Mouse (Mus musculus): ENCODE results near the gene Rgl2. TPM values are rescaled to one million over a fixed set of nuclear protein-coding genes. Genes with fewer than 3 reads are reported as not detected.

Rgl2 gene
- 79.3 TPM for polyA plus RNA-seq (2017; shearing (Covaris generic))

GRCm38 (mm10) chr17:33929371-33930279 lies at the start of gene Rgl2:
TSS of gene Rgl2 (plus strand) at chr17:33929543.

GRCm38 (mm10) chr17:33890533-33891059 lies 38.7 kb upstream of the Rgl2 start, which contains the start of gene Kifc1:
TSS of gene Kifc1 (minus strand) at chr17:33890661.

GRCm38 (mm10) chr17:33904835-33905234 lies 24.5 kb upstream of the Rgl2 start, which contains the start of gene Platr17:
TSS of gene Platr17 (plus strand) at chr17:33905135.

DNA sequence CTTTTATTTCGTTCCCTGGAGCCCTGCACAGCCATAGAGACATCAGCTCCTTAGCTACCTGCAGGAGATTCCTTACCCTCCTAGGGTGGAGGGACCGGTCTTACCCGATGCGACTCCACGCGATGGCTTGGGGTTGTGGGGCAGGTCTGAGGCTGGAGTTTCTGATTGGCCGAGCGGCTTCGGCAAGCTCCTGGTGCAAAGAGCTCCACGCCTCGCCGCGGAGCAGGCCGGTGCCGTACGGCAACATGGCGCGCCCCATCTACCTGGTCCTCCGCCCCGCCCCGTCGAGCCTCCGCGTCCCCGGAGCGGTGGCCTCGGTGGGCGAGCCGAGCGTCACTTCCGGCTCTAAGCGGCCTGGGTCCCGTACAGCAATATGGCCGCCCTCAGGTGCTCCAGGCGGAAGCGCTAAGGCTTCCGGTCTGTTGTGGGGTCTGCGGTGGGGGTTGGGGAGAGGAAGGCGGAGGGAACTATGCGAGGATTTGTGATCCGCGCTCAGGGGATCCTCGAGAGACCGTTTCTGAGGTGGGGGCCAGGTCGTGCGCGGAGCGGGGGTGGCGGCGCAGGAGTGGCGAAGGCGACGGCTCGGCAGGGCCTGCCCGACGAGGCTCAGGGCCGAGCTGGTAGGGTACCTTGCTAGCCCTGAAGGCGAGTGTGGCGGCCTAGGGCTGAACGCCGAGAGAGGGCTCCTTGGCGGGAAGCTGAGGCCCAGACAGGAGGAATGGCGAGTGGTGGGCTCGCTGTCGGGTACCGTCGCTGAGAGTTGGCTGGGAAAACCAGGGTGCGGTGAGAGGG lies 20.1 kb upstream of the Rgl2 start, which contains the start of gene Daxx:
Gene Daxx, plus strand, starts transcription at position 338 of the 792 bp plus-strand sequence.

DNA sequence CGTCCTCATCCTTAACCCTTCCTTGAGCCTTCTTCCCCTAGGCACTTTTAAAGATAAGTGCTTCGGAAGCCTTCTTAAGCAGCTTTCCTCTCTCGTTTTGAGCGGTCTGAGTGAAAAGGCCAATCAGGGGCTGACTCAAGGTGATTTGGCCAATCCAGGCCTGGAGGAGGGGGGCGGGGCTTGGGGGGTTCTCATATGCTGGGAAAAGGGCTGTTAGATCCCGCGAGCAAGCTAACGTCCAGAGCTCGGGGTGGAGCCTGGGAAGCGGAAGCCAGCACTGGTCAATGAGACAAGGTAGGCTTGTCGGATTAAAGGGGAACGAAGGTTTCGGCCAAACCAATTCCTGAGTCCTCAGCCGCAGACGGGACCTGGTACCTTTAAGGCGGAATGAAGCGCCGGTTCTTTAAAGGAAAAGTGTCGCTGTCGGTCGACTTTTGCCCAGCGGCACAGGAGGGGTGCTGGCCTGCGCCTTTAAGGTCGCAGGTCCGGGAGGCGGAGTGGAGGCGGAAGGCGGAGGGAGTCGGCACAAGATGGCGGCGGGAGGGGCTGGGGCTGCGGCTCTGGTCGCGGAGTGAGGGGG lies 13.6 kb upstream of the Rgl2 start, which contains the start of the genes Tapbp and Zbtb22:
Gene Tapbp, plus strand, starts transcription at position 229 of the 580 bp plus-strand sequence.
Gene Zbtb22, plus strand, starts transcription at position 234 of the 580 bp plus-strand sequence.

GRCm38 (mm10) chr17:33940206-33940805 lies 11.0 kb downstream of the Rgl2 start, which contains the start of the genes Pfdn6 and Wdr46:
TSS of gene Pfdn6 (minus strand) at chr17:33940343.
TSS of gene Wdr46 (plus strand) at chr17:33940660.

GRCm38 (mm10) chr17:33951021-33951946 lies 21.9 kb downstream of the Rgl2 start, which contains the start of gene B3galt4:
TSS of gene B3galt4 (minus strand) at chr17:33951488.

DNA sequence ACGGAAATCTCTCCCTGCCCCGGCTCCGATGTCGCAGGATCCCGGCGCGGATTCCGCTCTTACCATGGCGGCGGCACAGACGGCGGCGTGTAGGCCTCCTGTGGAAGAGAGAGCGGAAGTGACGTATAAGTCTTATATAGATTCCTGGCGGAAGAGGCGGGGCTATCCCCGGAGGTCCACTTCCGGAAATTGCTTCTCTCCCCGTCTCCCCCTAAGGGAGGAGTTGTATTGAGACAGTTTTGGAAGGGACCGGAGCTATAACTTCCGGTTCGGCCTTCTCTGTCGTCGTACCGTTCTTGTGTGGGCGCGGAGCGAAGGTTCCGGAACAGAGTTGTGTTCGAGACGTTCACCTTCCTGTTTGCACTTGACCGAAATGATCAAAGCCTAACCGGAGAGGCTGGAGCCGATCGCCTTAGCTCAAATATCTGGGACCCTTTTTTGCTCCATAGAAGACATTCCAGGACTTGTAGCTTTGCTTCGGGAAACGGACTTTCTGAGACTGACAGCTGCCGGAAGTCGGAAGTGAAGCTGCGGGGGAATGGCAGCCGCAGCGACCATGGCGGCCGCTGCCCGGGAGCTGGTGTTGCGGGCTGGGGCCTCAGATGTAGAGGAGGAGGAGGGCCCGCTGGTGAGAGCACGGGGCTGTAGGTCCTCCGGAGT lies 26.3 kb downstream of the Rgl2 start, which contains the start of the genes Vps52 and Rps18:
Gene Vps52, plus strand, starts transcription at position 258 of the 660 bp plus-strand sequence.
Gene Rps18, minus strand, starts transcription at position 447 of the 660 bp plus-strand sequence.

Other genes with a start within 250 kb of the Rgl2 start
- gene Hnrnpm, start 242.7 kb upstream of the Rgl2 start, polyA plus RNA-seq (2017; shearing (Covaris generic)) = 324 TPM
- gene March2, start 210.9 kb upstream of the Rgl2 start, polyA plus RNA-seq (2017; shearing (Covaris generic)) = 96.9 TPM
- gene Rab11b, start 169.0 kb upstream of the Rgl2 start, polyA plus RNA-seq (2017; shearing (Covaris generic)) = 316 TPM
- gene Angptl4, start 147.7 kb upstream of the Rgl2 start, polyA plus RNA-seq (2017; shearing (Covaris generic)) = 1.1 TPM
- 4.4 TPM for gene Kank3, start 119.0 kb upstream of the Rgl2 start, polyA plus RNA-seq (2017; shearing (Covaris generic))
- 951 TPM for gene Rps28, start 105.0 kb upstream of the Rgl2 start, polyA plus RNA-seq (2017; shearing (Covaris generic))
- 204 TPM for gene Ndufa7, start 105.0 kb upstream of the Rgl2 start, polyA plus RNA-seq (2017; shearing (Covaris generic))
- gene Cd320, start 86.5 kb upstream of the Rgl2 start, polyA plus RNA-seq (2017; shearing (Covaris generic)) = 15.4 TPM
- not detected for gene Gm7029, start 55.7 kb upstream of the Rgl2 start, polyA plus RNA-seq (2017; shearing (Covaris generic))
- not detected for gene Kifc1, start 38.9 kb upstream of the Rgl2 start, polyA plus RNA-seq (2017; shearing (Covaris generic))
- gene Platr17, start 24.4 kb upstream of the Rgl2 start, polyA plus RNA-seq (2017; shearing (Covaris generic)) = 1.1 TPM
- 50.2 TPM for gene Daxx, start 20.1 kb upstream of the Rgl2 start, polyA plus RNA-seq (2017; shearing (Covaris generic))
- 361 TPM for gene Tapbp, start 13.6 kb upstream of the Rgl2 start, polyA plus RNA-seq (2017; shearing (Covaris generic))
- 17.3 TPM for gene Zbtb22, start 13.6 kb upstream of the Rgl2 start, polyA plus RNA-seq (2017; shearing (Covaris generic))
- 83.9 TPM for gene Pfdn6, start 10.8 kb downstream of the Rgl2 start, polyA plus RNA-seq (2017; shearing (Covaris generic))
- 39.0 TPM for gene Wdr46, start 11.1 kb downstream of the Rgl2 start, polyA plus RNA-seq (2017; shearing (Covaris generic))
- gene B3galt4, start 21.9 kb downstream of the Rgl2 start, polyA plus RNA-seq (2017; shearing (Covaris generic)) = 8.6 TPM
- gene Vps52, start 26.3 kb downstream of the Rgl2 start, polyA plus RNA-seq (2017; shearing (Covaris generic)) = 38.1 TPM
- 2,394 TPM for gene Rps18, start 26.5 kb downstream of the Rgl2 start, polyA plus RNA-seq (2017; shearing (Covaris generic))
- 13,530 TPM for gene H2-K1, start 70.8 kb downstream of the Rgl2 start, polyA plus RNA-seq (2017; shearing (Covaris generic))
- gene Ring1, start 95.1 kb downstream of the Rgl2 start, polyA plus RNA-seq (2017; shearing (Covaris generic)) = 26.1 TPM
- gene H2-Ke6, start 98.5 kb downstream of the Rgl2 start, polyA plus RNA-seq (2017; shearing (Covaris generic)) = 225 TPM
- 137 TPM for gene Slc39a7, start 102.1 kb downstream of the Rgl2 start, polyA plus RNA-seq (2017; shearing (Covaris generic))
- 78.8 TPM for gene Rxrb, start 102.3 kb downstream of the Rgl2 start, polyA plus RNA-seq (2017; shearing (Covaris generic))
- gene Col11a2, start 109.9 kb downstream of the Rgl2 start, polyA plus RNA-seq (2017; shearing (Covaris generic)) = 0.27 TPM
- gene H2-Oa, start 162.8 kb downstream of the Rgl2 start, polyA plus RNA-seq (2017; shearing (Covaris generic)) = 1.2 TPM
- gene H2-DMa, start 190.0 kb downstream of the Rgl2 start, polyA plus RNA-seq (2017; shearing (Covaris generic)) = 12.1 TPM
- gene Brd2, start 193.1 kb downstream of the Rgl2 start, polyA plus RNA-seq (2017; shearing (Covaris generic)) = 260 TPM
- gene H2-DMb2, start 213.8 kb downstream of the Rgl2 start, polyA plus RNA-seq (2017; shearing (Covaris generic)) = 0.28 TPM
- 1.0 TPM for gene H2-DMb1, start 223.5 kb downstream of the Rgl2 start, polyA plus RNA-seq (2017; shearing (Covaris generic))

Measured in effector memory CD4-positive, alpha-beta T cell, adult 7 months (primary cell).